Mouse (Mus musculus) hindbrain, postnatal 0 days (tissue): ENCODE data around the gene Sbds. TPM values are rescaled to one million over a fixed set of nuclear protein-coding genes. Genes with fewer than 3 reads are reported as not detected.

Experiments used
- ATAC-seq: fragments of 200-750 bp; cut with Nextera tagmentation; 2 replicates; pipeline ENCODE4 v1.8.0; 2017; ENCODE audit warnings: mild to moderate bottlenecking, moderate TSS enrichment, moderate library complexity
- DNase-seq: peaks from one replicate; pipeline ENCODE4 v3.0.0-alpha.2; 2015; ENCODE audit warnings: low spot score
- H3K27ac ChIP-seq: fragments of 300-500 bp; sonication (generic); 2 replicates; pipeline ENCODE4 v1.5.1; 2014; ENCODE audit warnings: mild to moderate bottlenecking
- H3K27me3 ChIP-seq: fragments of 300-500 bp; sonication (generic); 2 replicates; pipeline ENCODE4 v1.6.1; 2014; ENCODE audit warnings: low read length, mixed read lengths; ENCODE audit not compliant: insufficient read depth
- H3K36me3 ChIP-seq: fragments of 300-500 bp; sonication (generic); 2 replicates; pipeline ENCODE4 v1.6.1; 2014; ENCODE audit warnings: low read length, mixed read lengths; ENCODE audit not compliant: insufficient read depth
- H3K4me1 ChIP-seq: fragments of 300-500 bp; sonication (generic); 2 replicates; pipeline ENCODE4 v1.6.1; 2014; ENCODE audit warnings: antibody characterized with exemption, low read length, mixed read lengths; ENCODE audit not compliant: insufficient read depth
- H3K4me2 ChIP-seq: fragments of 300-500 bp; sonication (generic); 2 replicates; pipeline ENCODE4 v1.6.1; 2014; ENCODE audit warnings: low read depth, mild to moderate bottlenecking, low read length, moderate library complexity, mixed read lengths
- H3K4me3 ChIP-seq: fragments of 300-500 bp; sonication (generic); 2 replicates; pipeline ENCODE4 v1.5.1; 2014; ENCODE audit warnings: low read length
- H3K9ac ChIP-seq: fragments of 300-500 bp; sonication (generic); replicated peaks from 2 replicates; pipeline ENCODE4 v1.6.1; 2014; ENCODE audit warnings: mild to moderate bottlenecking, low read length, moderate library complexity, mixed read lengths
- H3K9me3 ChIP-seq: fragments of 300-500 bp; sonication (generic); 2 replicates; pipeline ENCODE4 v1.6.1; 2016; ENCODE audit warnings: low read length, mixed read lengths
- CTCF ChIP-seq: IDR thresholded peaks from 2 replicates; pipeline ENCODE4 v1.5.1; 2016; ENCODE audit warnings: antibody characterized with exemption, control low read depth, low read depth
- WGBS: fragments of 180-500 bp; shearing (Covaris S2); extraction: QIAGEN DNeasy Blood & Tissue Kit; methylation state at CpG from one replicate; pipeline ENCODE4 v1.1.7; 2014; 5-methylcytosine and 5-hydroxymethylcytosine counted together
- polyA plus RNA-seq: library from polyadenylated mRNA; unstranded; fragments of >200 nt; fragmentation: Nextera tagmentation; extraction: Ambion mirVana; gene quantifications from 2 replicates; pipeline ENCODE4 v1.2.1, GENCODE M21; 2015
- total RNA-seq: library from RNA; depleted of rRNA; stranded (reverse); fragments of >200 nt; gene quantifications from 2 replicates; pipeline ENCODE4 v1.2.3, GENCODE M21; 2014; rRNA removed

Sbds gene
- total and polyA plus RNA-seq, 2 experiments from 2014 or later: 14.9 to 52.3 TPM

DNA sequence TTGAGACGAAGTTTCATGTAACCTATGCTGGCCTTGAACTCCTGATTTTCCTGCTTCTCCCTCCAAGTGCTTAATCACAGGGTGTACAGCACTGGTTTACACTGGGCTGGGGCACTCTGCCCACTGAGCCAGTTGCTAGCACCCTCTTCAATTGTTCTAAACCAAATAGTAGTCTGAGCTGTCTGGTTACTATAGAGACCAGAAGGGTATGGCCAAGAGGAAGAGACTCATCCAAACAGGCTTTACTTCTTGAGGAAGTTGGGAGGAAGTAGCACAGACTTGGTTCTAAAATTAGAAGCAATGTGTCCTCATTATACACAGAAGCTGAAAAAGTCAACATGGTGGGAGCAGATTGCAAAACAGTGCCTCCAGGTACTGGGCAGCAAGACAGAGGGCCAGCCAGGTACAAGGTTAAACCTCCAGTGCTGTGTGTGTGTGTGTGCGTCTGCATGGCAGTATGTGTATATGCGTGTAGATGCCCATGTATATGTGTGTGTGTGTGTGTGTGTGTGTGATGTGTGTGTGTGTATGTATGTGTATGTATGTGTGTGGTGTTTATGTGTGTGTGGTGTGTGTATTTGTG is 49.8 kb downstream of the Sbds start:
- Histone ChIP-seq H3K36me3 (peaks cover 40% of the 10 kb centered on the region), H3K9ac (no peak overlapping the region), H3K27me3 (no peaks in the 10 kb centered on the region), H3K27ac (no peak overlapping the region), H3K9me3 (no peaks in the 10 kb centered on the region), H3K4me3 (no peak overlapping the region), H3K4me2 (no peak overlapping the region), H3K4me1 (no peaks in the 10 kb centered on the region)
- WGBS: 90% methylated on average over 3 of the region's 3 CpGs
- no peak for TF ChIP-seq CTCF
- no peak for ATAC-seq
- no peak for DNase-seq

DNA sequence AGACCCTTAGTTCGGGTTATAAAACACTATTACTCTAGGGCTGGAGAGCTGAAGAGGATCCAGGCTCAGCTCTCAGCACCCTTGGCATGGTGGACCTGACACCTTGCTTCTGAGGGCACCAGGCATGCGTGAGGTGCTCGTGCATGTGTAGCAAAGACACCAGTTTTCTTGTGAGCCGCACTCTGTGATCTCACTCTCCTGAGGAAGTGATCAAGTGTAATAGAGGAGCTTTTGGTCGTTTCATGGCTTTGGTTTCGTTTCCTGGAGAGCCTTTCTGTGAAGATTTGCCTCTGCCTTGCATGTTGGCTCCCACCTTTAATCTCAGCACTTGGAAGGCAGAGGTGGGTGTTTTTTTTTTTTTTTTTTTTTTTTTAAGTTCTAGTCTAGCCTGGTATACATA is 50.8 kb downstream of the Sbds start:
- Histone ChIP-seq H3K27me3 (no peaks in the 10 kb centered on the region), H3K36me3 (peaks cover 31% of the 10 kb centered on the region), H3K4me3 (no peak overlapping the region), H3K4me2 (no peak overlapping the region), H3K9me3 (no peaks in the 10 kb centered on the region), H3K27ac (no peak overlapping the region), H3K4me1 (no peaks in the 10 kb centered on the region), H3K9ac (no peak overlapping the region)
- DNase-seq (no peak), ATAC-seq (no peak)
- 93% methylated on average over 6 of the region's 6 CpGs for WGBS
- no peak for TF ChIP-seq CTCF

DNA sequence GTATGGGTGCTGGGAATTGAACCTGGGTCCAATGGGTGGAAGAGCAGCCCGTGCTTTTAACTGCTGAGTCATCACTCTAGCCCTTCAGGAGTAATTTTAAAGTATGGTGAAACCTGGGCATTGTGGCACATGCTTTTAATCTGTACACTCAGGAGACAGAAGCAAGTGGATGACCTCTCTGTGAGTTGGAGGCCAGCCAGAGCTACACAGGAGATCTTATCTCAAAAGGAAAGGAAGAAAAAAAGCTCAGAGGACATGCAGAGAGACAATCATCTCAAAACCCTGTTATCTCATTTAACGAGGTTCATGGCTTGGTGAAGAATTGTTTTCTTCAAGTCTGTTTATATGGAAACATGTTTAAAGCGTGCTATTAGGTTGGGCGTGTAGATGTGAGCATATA is 51.4 kb downstream of the Sbds start:
- H3K4me3 ChIP-seq: no peak overlapping the region
- WGBS: 87% methylated on average over 4 of the region's 4 CpGs
- H3K36me3 ChIP-seq: peaks cover 24% of the 10 kb centered on the region
- ATAC-seq: no peak
- no peak overlapping the region for H3K9ac ChIP-seq
- no peaks in the 10 kb centered on the region for H3K9me3 ChIP-seq
- TF ChIP-seq CTCF: no peak
- H3K4me2 ChIP-seq: no peak overlapping the region
- DNase-seq: no peak
- no peak overlapping the region for H3K27ac ChIP-seq
- no peaks in the 10 kb centered on the region for H3K27me3 ChIP-seq
- H3K4me1 ChIP-seq: no peaks in the 10 kb centered on the region

DNA sequence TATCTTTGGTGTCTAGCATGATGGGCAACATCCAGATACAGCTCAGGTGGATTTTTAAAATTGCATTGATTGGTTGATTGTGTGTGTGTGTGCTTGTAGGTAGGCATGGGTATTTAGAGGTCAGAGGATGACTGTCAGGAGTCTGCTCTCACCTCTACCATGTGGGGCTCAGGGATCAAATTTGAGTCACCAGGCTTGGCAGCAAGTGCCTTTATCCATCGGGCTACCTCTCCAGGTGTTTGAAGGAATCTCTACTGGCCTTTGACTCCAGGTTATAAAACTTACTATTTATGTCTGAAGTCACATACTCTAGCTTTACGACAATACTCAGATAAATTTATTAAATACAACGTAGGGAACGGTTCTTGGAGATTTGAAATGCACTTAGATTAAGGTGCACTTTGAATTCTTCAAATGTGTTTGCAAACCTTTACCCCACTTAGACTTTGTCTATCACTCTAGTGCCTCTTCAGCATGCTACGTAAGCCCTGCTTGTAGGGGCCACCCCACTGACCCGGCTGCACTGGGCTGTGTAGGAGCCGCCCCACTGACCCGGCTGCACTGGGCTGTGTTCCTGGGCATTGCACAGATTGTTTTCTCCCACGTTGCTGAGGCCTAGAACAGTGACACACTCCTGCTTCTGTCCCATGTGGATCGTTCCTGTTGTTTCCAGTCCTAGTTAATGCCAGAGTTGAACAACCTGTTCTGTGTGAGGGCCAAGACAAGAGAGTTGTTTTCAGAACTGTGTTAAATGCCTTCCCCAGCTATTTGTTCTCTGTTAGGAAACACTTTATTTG is 54.9 kb downstream of the Sbds start:
- no peak for TF ChIP-seq CTCF

DNA sequence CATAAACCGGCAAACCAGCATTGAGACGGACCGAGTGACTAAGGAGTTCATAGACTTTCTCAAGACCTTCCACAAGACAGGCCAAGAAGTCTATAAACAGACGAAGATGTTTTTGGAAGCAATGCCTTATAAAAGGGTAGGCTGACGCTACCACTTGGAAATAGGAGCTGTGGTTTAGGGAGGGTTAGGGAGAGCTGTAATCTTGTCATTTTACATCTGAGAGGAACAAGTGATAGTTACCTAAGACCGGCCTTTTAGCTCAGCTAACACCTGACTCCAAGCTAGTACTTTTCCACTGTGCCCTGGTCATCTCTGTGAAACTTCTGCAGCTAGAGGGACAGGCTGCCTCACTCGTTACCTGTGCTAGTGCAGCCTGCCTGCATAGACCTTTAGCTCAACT is 57.3 kb downstream of the Sbds start:
- Histone ChIP-seq H3K9ac (no peak overlapping the region), H3K9me3 (no peaks in the 10 kb centered on the region), H3K27me3 (no peaks in the 10 kb centered on the region), H3K4me3 (no peak overlapping the region), H3K4me2 (no peak overlapping the region), H3K36me3 (peaks cover 15% of the 10 kb centered on the region), H3K27ac (no peak overlapping the region), H3K4me1 (no peaks in the 10 kb centered on the region)
- WGBS: 94% methylated on average over 7 of the region's 7 CpGs
- ATAC-seq (no peak), DNase-seq (no peak)
- no peak for TF ChIP-seq CTCF

More for the DNA sequence above, 54.9 kb downstream of the Sbds start:
- Histone ChIP-seq H3K9me3 (no peaks in the 10 kb centered on the region), H3K36me3 (peaks cover 16% of the 10 kb centered on the region), H3K9ac (no peak overlapping the region), H3K4me1 (no peaks in the 10 kb centered on the region), H3K27me3 (no peaks in the 10 kb centered on the region), H3K27ac (no peak overlapping the region), H3K4me3 (no peak overlapping the region), H3K4me2 (no peak overlapping the region)
- no peak for ATAC-seq
- no peak for DNase-seq
- 91% methylated on average over 10 of the region's 10 CpGs for WGBS

DNA sequence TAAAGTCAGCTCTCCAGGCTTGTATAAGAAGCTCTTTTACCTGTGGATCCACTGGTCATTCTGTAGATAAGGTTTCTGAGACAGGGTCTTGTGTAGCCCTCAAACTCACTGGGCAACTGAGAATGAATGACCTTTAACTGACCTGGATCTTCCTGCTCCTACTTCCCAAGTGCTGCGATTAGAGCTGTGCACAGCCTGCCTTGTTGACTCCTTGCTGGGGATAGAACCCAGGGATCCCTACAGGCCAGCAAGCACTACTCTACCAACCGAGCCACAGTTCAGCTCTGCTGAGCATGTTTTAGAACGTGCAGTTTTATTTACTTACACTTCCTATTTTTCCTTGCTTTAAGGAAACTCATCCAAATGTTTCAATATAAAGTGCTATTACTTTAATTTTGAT is 57.9 kb downstream of the Sbds start:
- TF ChIP-seq CTCF: no peak
- Histone ChIP-seq H3K27me3 (no peaks in the 10 kb centered on the region), H3K36me3 (peaks cover 20% of the 10 kb centered on the region), H3K9me3 (no peaks in the 10 kb centered on the region), H3K4me3 (no peak overlapping the region), H3K27ac (no peak overlapping the region), H3K4me2 (no peak overlapping the region), H3K9ac (no peak overlapping the region), H3K4me1 (no peaks in the 10 kb centered on the region)
- 86% methylated on average over 3 of the region's 3 CpGs for WGBS
- ATAC-seq (no peak), DNase-seq (no peak)

DNA sequence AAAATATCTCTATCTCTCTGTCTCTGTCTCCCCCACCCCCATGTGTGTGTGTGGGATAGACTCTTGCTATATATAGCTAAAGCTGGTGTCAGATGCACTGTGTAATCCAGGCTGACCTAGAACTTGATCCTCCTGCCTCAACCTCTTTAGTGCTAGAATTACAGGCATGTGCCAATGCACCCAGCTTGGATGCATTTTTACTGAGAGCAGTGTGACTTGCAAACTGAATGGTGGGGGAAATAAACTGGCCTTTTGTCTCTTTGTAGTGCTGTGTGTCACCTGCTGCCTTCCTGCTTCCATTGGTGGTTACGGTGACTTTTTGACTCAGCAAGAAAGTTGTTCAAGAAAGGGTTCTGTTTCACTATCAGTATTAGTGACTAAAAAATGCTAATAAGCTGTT is 59.0 kb downstream of the Sbds start:
- H3K4me2 ChIP-seq: no peak overlapping the region
- no peak for DNase-seq
- 89% methylated on average over 1 of the region's 1 CpGs for WGBS
- no peaks in the 10 kb centered on the region for H3K4me1 ChIP-seq
- H3K4me3 ChIP-seq: no peak overlapping the region
- no peaks in the 10 kb centered on the region for H3K27me3 ChIP-seq
- H3K9ac ChIP-seq: no peak overlapping the region
- no peaks in the 10 kb centered on the region for H3K9me3 ChIP-seq
- H3K27ac ChIP-seq: no peak overlapping the region
- TF ChIP-seq CTCF: no peak
- ATAC-seq: no peak
- H3K36me3 ChIP-seq: peaks cover 18% of the 10 kb centered on the region

Other genes with a start within 250 kb of the Sbds start
- 24.9 and 31.4 TPM in 2 replicates for gene Asl, start 226.3 kb downstream of the Sbds start, total RNA-seq
- 43.2 and 52.3 TPM in 2 replicates for gene Asl, start 226.3 kb downstream of the Sbds start, polyA plus RNA-seq
- gene Crcp, start 226.2 kb downstream of the Sbds start, total RNA-seq: 34.4 and 39.8 TPM in 2 replicates
- gene Crcp, start 226.2 kb downstream of the Sbds start, polyA plus RNA-seq: 73.7 and 83.0 TPM in 2 replicates
- gene Tpst1, start 182.2 kb downstream of the Sbds start, total RNA-seq: 35.6 and 38.1 TPM in 2 replicates
- gene Tpst1, start 182.2 kb downstream of the Sbds start, polyA plus RNA-seq: 46.7 and 48.7 TPM in 2 replicates
- gene Kctd7, start 110.7 kb downstream of the Sbds start, total RNA-seq: 20.8 and 31.7 TPM in 2 replicates
- gene Kctd7, start 110.7 kb downstream of the Sbds start, polyA plus RNA-seq: 10.9 and 11.2 TPM in 2 replicates
- 16.1 and 19.9 TPM in 2 replicates for gene Rabgef1, start 83.7 kb downstream of the Sbds start, total RNA-seq
- gene Rabgef1, start 83.7 kb downstream of the Sbds start, polyA plus RNA-seq: 27.4 and 28.9 TPM in 2 replicates
- 37.1 and 51.2 TPM in 2 replicates for gene Tmem248, start 38.4 kb downstream of the Sbds start, total RNA-seq
- gene Tmem248, start 38.4 kb downstream of the Sbds start, polyA plus RNA-seq: 26.5 and 30.5 TPM in 2 replicates
- gene Tyw1, start 89 bp upstream of the Sbds start, total RNA-seq: 20.5 and 22.7 TPM in 2 replicates
- 17.6 and 18.1 TPM in 2 replicates for gene Tyw1, start 89 bp upstream of the Sbds start, polyA plus RNA-seq
- gene Caln1, start 113.9 kb upstream of the Sbds start, total RNA-seq: 52.0 and 55.9 TPM in 2 replicates
- gene Caln1, start 113.9 kb upstream of the Sbds start, polyA plus RNA-seq: 55.0 and 55.4 TPM in 2 replicates
- not detected in 2 replicates for gene A330070K13Rik, start 129.1 kb upstream of the Sbds start, total RNA-seq
- gene A330070K13Rik, start 129.1 kb upstream of the Sbds start, polyA plus RNA-seq: 0.73 TPM in 1 of 2 replicates, not detected in the other